Mouse (Mus musculus) right cerebral cortex, postnatal 14 days (tissue): ENCODE results near the gene Apba2.

Source experiments
- DNase-seq: peaks from one replicate; pipeline ENCODE4 v3.0.0; 2022

Apba2 gene

DNA sequence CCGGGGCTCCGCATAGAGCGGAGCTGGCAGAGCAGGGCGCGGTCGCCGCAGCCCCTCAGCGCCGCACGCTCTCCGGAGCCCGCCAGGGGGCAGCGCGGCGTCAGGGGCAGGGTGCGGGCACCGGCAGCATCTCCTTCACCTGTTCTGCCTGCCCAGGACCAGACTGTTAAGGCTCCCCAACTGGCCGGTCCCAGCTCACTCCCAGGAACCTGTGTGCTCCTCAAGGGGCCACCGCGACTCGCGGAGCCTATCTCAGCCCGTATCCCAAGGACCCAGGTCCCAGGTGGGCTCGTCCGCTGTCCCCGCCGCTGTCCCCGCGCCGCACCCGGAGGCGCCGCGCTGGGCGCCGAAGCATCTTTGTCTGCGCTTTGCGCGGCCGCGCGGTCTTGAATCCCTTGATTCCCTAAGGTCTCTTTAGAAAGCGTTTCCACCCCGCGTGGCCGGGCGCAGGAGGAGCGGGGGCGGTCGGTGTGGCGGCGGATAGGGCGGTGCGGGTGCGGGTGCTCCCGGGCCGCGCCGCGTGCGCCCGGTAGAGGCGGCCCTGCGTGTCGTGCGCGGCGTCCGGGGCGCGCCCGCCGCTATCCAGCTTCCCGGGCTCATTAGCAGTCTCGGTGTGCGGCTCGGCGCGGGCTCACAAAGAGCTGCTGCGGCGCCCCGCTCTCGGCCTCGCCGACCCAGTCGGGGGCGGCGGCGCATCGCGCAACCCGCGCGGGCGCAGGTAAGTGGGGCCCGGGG, at the start of gene Apba2:
Gene Apba2, plus strand, starts transcription at position 171 of the 735 bp plus-strand sequence.
- DNase-seq: peak; percentile 77

GRCm38 (mm10) chr7:64451861-64452382, 49.6 kb upstream of the Apba2 start:
- no peak for DNase-seq

- peak; percentile 26 for DNase-seq
Observed at GRCm38 (mm10) chr7:64452471-64453222, 48.9 kb upstream of the Apba2 start.

GRCm38 (mm10) chr7:64456176-64456575, 45.3 kb upstream of the Apba2 start:
- DNase-seq: no peak

DNA sequence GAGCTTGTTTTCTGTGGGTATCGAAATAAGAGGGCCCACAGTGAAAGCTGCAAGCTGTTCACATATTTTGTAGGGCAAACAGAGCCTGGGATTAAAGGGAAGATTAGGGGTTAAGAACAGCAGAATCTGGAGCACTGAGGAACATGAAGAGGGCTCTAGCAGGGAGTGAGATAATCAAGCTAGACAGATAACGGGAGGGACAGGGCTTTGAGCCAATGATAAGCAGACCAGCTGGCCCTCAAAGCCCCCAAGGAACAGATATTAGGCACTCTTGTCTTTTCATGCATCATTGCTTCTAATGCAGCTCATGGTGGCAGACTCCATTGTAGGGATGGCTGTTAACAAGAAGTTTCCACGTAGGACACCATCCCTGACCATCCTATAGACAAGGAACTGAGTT, 44.8 kb upstream of the Apba2 start:
- no peak for DNase-seq

DNA sequence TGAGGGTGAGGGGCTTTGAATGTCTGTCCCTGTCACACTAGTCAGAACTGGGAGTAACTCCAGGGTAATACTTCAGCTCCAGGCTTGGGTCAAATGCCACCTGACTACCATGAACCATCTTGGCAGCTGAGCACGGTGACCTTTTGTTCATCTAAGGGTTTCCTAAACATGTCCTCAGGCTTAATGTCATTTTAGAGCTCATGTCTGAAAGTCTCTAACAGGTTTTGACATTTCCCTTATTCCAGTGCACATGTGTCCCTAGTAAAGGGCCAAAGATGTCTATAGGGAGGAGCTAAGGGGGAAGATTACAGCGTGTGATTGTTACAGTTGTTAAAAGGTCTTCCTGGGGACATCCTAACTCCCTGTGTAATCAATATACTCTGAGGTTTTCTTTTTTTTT, 43.7 kb upstream of the Apba2 start:
- no peak for DNase-seq

DNA sequence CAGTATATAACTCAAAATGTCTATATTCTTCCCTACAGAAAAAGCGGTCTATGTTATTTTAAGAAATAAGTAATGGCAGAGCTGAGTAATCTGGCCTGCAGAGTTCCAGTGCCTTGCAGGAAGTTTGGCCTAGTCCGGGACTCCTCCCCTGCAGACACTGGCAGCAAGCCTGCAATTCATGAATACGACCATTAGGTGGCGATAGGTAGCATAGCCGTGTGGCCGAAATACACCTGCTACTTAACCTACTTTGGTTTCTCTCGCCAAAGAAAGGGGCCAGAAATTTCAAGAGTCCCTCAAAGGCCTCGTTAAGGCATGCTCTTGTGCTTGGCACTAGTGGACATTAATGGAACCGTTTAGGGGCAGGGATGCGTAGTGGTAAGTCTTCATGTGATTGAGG, 4.1 kb upstream of the Apba2 start:
- no peak for DNase-seq

DNA sequence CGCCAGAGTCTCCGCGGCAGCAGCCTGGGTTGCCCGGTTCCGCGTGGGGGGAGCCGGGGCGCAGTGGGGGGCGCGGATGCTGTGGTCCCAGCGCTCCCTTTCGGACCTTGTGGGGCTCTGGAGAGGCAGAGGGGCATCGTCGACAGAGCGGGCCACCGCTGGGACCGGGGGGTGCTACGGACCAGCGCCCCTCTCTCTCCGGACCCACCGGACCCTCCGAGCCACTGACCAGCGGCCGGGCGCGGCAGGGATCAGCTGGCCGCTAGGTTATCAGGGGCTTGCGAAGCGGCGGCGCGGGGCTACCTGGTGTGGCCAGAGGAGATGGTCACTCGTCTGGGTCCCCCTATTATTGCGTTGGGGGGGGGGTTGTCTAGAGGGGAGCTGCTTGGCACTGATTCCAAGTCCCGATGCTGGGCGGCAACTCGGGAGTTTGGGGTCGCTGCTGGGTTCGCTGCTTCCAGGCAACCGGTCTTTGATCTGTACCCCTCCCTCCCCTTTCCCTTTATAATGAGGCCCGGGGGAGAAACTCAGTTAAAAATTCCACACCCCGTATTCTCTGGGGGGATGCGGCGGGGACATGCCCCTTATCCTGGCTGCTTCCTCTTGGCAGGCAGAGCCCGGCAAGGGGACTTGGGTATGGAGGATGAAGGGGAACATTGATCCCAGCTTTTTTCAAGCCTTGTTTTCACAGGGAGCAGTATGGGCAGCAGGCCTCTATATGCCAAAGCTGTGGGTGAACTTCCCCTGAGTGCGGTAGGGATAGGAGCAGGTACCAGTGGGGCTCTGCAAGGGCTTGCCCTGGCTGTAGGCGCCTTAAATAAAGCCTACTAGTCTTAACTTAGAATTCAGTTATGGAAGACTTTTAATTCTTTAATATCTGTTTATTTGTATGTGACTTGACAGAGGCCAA, 1.0 kb downstream of the Apba2 start:
- DNase-seq: peak; percentile 24

GRCm38 (mm10) chr7:64503641-64504040, 2.1 kb downstream of the Apba2 start:
- no peak for DNase-seq

GRCm38 (mm10) chr7:64504691-64505231, 3.3 kb downstream of the Apba2 start:
- peak; percentile 69 for DNase-seq

- DNase-seq: peak; percentile 31
Observed at GRCm38 (mm10) chr7:64505571-64505970, 4.1 kb downstream of the Apba2 start.

GRCm38 (mm10) chr7:64508826-64509225, 7.3 kb downstream of the Apba2 start:
- no peak for DNase-seq

DNA sequence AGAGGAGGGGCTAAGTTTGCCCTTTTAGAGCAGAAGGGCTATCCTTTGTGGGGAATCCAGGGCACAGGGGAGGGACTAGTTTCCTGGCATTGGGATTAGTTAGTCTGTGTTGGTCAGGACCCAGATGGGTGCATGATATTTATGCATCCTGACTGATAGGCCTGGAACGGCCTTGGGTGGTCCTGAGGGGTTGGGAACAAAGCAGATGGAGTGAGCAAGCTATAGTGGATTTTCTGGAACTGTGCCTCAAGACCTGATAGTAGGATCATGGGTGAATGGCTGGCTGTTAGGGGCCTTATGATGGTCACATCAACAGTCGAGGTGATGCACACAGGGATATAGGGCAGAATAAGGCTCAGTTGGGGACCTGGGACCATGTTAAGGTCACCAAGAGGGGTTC, 8.4 kb downstream of the Apba2 start:
- no peak for DNase-seq

DNA sequence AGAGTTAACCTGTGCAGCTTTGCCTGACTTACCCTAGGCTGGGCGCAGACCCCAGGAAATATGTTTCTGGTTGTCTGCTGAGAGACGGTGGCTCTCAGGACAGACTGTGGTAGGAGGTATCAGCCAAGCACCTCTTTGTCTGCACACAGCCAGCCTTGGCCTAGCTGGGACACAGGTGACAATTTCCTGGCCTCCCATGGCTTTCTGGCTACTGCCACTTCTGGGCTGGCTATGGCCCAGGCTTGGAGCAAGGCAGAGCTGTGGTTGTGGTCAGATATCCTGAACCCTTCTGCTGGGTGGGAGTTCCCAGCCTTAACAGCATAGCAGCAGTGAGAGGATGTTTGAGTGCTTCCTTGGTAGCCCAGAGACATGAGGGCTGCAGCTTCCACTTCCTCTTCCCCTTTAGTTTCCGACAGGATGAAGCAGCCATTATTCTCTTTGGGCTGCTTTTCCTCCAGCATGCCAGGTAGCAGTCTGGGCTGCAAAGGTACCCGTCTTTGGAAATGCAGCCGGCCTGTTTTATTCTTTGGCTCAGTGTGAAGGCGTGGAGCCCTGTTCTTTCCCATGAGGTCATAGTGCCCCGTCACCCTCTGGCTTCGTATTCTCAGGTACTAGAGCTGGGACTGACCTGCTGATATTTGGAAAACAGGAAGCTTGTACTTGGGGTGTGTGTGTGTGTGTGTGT, 9.2 kb downstream of the Apba2 start:
- no peak for DNase-seq

GRCm38 (mm10) chr7:64513621-64514020, 12.1 kb downstream of the Apba2 start:
- no peak for DNase-seq

GRCm38 (mm10) chr7:64515280-64515679, 13.8 kb downstream of the Apba2 start:
- DNase-seq: no peak

DNA sequence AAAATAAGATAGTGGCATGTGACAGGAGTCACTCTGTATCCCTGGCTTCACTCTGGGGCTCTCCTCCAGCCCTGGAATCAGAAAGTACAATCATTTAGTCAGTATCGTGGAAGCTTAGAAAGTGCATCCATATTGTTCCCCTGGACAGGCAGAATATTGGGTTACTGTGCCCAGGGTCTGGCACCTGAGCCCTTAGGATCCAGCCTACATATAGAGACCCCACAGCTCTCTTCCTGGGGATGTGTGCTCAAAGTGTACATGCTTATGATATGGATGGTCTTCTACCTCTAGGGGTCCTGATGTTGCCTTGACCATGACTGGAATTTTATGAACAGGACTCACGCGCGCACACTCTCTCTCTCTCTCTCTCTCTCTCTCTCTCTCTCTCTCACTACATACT, 14.4 kb downstream of the Apba2 start:
- DNase-seq: no peak

DNA sequence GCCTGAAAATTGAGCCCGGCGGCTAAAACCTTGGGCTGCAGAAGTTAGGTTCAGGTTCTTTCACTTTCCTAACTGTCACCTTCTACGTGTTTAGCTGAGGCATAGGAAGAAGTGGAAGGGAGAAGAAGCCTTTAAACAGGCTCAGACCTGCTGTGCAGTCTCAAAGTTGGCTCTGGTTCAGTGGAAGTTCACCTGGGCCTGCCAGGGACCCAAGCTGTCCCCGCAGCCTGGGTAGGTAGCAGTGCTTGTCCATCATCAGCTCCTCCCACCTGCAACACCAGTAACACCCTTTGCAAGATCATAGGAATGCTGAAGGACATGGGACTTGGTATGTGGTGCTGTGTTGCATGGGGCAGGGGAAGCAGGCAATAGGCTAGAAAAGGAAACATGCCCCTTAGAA, 17.6 kb downstream of the Apba2 start:
- no peak for DNase-seq

DNA sequence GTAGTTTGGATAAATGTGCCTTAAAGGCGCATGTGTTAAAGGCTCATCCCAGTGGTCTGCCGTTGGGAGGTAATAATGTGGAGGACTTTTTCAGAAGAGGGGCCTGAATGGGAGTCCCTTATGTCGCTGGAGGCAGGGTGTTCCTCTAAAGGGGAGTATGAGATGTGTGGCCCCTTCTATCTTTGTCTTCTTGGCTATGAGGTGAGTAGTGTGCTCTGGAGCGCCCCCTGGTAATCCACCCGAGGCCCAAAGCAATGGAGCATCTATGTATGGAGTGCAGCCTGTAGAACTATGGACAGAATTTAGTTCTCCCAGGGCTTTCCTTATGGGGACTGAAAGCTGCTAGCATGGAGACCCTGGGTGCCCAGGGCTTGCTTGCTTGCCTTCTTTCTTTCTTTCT, 18.0 kb downstream of the Apba2 start:
- DNase-seq: no peak

DNA sequence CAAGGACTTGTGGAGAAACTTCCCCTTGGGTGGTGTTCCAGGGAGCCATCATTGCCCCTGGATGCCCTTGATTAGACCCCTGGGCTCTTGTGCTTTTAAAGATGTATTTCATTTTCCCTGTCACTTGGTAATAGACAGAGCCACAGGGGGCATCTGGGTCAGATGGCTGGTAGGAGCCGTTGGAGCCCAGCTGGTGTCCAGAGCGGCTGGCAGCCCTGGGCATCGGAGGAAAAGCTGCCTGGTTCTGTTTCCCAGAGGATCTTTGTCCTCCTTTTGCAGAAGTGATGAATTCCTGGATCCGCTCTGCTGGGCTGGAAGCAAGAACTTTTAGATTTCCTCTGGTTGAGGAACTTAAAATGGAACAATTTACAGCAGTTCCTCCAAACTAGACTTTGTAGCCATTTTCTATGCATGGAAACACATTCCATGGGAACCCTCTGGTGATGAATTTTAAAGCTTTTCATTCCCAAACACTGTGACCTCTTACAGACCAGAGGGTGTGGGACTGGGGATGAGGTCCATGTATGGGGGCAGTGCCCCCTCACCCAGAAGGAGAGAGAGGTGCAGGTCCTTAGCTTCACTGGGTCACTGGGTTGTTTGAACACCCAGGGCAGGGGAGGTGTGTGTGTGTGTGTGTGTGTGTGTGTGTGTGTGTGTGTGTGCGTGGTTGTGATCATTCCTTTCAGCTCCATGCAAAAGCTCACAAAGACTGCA, 20.3 kb downstream of the Apba2 start:
- no peak for DNase-seq

DNA sequence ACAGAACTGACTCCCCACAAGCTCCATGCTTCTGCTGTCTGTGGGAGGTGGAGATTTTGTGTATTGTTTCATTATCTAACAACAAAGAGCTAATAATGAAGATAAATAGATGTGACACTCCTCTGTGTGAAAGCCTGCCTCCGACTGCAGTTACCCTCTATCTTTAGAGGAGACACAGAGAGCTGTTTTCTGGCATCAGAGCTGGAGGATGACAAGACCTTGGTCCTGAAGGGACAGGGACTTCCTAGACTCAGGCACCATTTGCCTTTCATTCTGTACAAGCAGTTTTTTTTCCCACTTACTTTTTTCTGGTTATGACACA, 20.9 kb downstream of the Apba2 start:
- no peak for DNase-seq

GRCm38 (mm10) chr7:64531297-64531696, 29.8 kb downstream of the Apba2 start:
- no peak for DNase-seq
